Mouse (Mus musculus) hindbrain, postnatal 0 days (tissue): ENCODE measurements around the gene Cdk5rap1. TPM values are rescaled to one million over a fixed set of nuclear protein-coding genes. Genes with fewer than 3 reads are reported as not detected.

Experiments
- ATAC-seq: fragments of 200-750 bp; cut with Nextera tagmentation; 2 replicates; pipeline ENCODE4 v1.8.0; 2017; ENCODE audit warnings: mild to moderate bottlenecking, moderate TSS enrichment, moderate library complexity
- DNase-seq: peaks from one replicate; pipeline ENCODE4 v3.0.0-alpha.2; 2015; ENCODE audit warnings: low spot score
- H3K27ac ChIP-seq: fragments of 300-500 bp; sonication (generic); 2 replicates; pipeline ENCODE4 v1.5.1; 2014; ENCODE audit warnings: mild to moderate bottlenecking
- H3K27me3 ChIP-seq: fragments of 300-500 bp; sonication (generic); 2 replicates; pipeline ENCODE4 v1.6.1; 2014; ENCODE audit warnings: low read length, mixed read lengths; ENCODE audit not compliant: insufficient read depth
- H3K36me3 ChIP-seq: fragments of 300-500 bp; sonication (generic); 2 replicates; pipeline ENCODE4 v1.6.1; 2014; ENCODE audit warnings: low read length, mixed read lengths; ENCODE audit not compliant: insufficient read depth
- H3K4me1 ChIP-seq: fragments of 300-500 bp; sonication (generic); 2 replicates; pipeline ENCODE4 v1.6.1; 2014; ENCODE audit warnings: antibody characterized with exemption, low read length, mixed read lengths; ENCODE audit not compliant: insufficient read depth
- H3K4me2 ChIP-seq: fragments of 300-500 bp; sonication (generic); 2 replicates; pipeline ENCODE4 v1.6.1; 2014; ENCODE audit warnings: low read depth, mild to moderate bottlenecking, low read length, moderate library complexity, mixed read lengths
- H3K4me3 ChIP-seq: fragments of 300-500 bp; sonication (generic); 2 replicates; pipeline ENCODE4 v1.5.1; 2014; ENCODE audit warnings: low read length
- H3K9ac ChIP-seq: fragments of 300-500 bp; sonication (generic); replicated peaks from 2 replicates; pipeline ENCODE4 v1.6.1; 2014; ENCODE audit warnings: mild to moderate bottlenecking, low read length, moderate library complexity, mixed read lengths
- H3K9me3 ChIP-seq: fragments of 300-500 bp; sonication (generic); 2 replicates; pipeline ENCODE4 v1.6.1; 2016; ENCODE audit warnings: low read length, mixed read lengths
- CTCF ChIP-seq: IDR thresholded peaks from 2 replicates; pipeline ENCODE4 v1.5.1; 2016; ENCODE audit warnings: antibody characterized with exemption, control low read depth, low read depth
- WGBS: fragments of 180-500 bp; shearing (Covaris S2); extraction: QIAGEN DNeasy Blood & Tissue Kit; methylation state at CpG from one replicate; pipeline ENCODE4 v1.1.7; 2014; 5-methylcytosine and 5-hydroxymethylcytosine counted together
- polyA plus RNA-seq: library from polyadenylated mRNA; unstranded; fragments of >200 nt; fragmentation: Nextera tagmentation; extraction: Ambion mirVana; gene quantifications from 2 replicates; pipeline ENCODE4 v1.2.1, GENCODE M21; 2015
- total RNA-seq: library from RNA; depleted of rRNA; stranded (reverse); fragments of >200 nt; gene quantifications from 2 replicates; pipeline ENCODE4 v1.2.3, GENCODE M21; 2014

Cdk5rap1 gene
- total and polyA plus RNA-seq, 2 experiments from 2014 or later, result 5.0 to 9.6 TPM

GRCm38 (mm10) chr2:154401976-154402375 is 29.2 kb upstream of the Cdk5rap1 start:
- WGBS, result 49% methylated on average over 1 of the region's 1 CpGs
- Histone ChIP-seq H3K9me3 (no peaks in the 10 kb centered on the region), H3K4me3 (no peak overlapping the region), H3K4me2 (no peak overlapping the region), H3K27me3 (no peaks in the 10 kb centered on the region), H3K27ac (no peak overlapping the region), H3K9ac (no peak overlapping the region), H3K4me1 (peaks cover 14% of the 10 kb centered on the region), H3K36me3 (peaks cover 3% of the 10 kb centered on the region; the same call in 1 of the 2 replicates)
- DNase-seq (no peak), ATAC-seq (no peak)
- TF ChIP-seq CTCF, result no peak

DNA sequence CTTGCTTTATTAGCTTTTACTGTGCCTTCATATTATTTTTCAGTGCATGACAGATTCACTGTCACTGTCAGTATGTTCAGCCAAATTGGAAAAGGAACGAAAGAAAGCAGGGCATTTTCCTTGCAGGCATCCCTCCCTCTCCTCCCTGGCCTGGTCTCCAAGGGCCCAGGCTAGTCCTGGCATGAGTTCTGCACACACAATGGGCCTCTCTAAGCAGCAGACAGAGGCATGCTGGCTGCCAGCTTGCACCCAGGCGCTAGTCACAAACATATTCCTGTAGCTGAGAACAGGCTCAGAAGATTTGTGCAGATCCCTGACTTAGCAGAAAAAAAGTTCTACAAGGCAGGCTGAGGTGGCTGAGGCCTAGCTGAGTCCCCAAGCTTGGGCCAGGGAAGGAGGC is 26.5 kb upstream of the Cdk5rap1 start:
- no peak for TF ChIP-seq CTCF

GRCm38 (mm10) chr2:154398267-154398666 is 25.5 kb upstream of the Cdk5rap1 start:
- no peak overlapping the region for H3K27ac ChIP-seq
- H3K4me2 ChIP-seq, result no peak overlapping the region
- H3K4me1 ChIP-seq, result no peaks in the 10 kb centered on the region
- ATAC-seq, result no peak
- no peak for TF ChIP-seq CTCF
- no peaks in the 10 kb centered on the region for H3K9me3 ChIP-seq
- H3K4me3 ChIP-seq, result no peak overlapping the region
- H3K36me3 ChIP-seq, result peaks cover 3% of the 10 kb centered on the region; the same call in 1 of the 2 replicates
- DNase-seq, result no peak
- WGBS, result 76% methylated on average over 7 of the region's 7 CpGs
- no peak overlapping the region for H3K9ac ChIP-seq
- no peaks in the 10 kb centered on the region for H3K27me3 ChIP-seq

More for the DNA sequence above, 26.5 kb upstream of the Cdk5rap1 start:
- Histone ChIP-seq H3K27me3 (no peaks in the 10 kb centered on the region), H3K4me1 (no peaks in the 10 kb centered on the region), H3K9me3 (no peaks in the 10 kb centered on the region), H3K9ac (no peak overlapping the region), H3K4me2 (no peak overlapping the region), H3K4me3 (no peak overlapping the region), H3K36me3 (peaks cover 3% of the 10 kb centered on the region; the same call in 1 of the 2 replicates), H3K27ac (peak overlapping the region; percentile 48; the same call in 1 of the 2 replicates)
- whole genome bisulfite sequencing, result 28% methylated on average over 2 of the region's 2 CpGs
- ATAC-seq (peak; percentile 81), DNase-seq (peak; percentile 64)

GRCm38 (mm10) chr2:154396529-154396928 is 23.7 kb upstream of the Cdk5rap1 start:
- Histone ChIP-seq H3K4me3 (no peak overlapping the region), H3K36me3 (peaks cover 3% of the 10 kb centered on the region; the same call in 1 of the 2 replicates), H3K27ac (no peak overlapping the region), H3K9ac (no peak overlapping the region), H3K9me3 (no peaks in the 10 kb centered on the region), H3K4me2 (no peak overlapping the region), H3K4me1 (no peaks in the 10 kb centered on the region), H3K27me3 (no peaks in the 10 kb centered on the region)
- WGBS, result 77% methylated on average over 2 of the region's 2 CpGs
- no peak for TF ChIP-seq CTCF
- ATAC-seq (no peak), DNase-seq (no peak)

DNA sequence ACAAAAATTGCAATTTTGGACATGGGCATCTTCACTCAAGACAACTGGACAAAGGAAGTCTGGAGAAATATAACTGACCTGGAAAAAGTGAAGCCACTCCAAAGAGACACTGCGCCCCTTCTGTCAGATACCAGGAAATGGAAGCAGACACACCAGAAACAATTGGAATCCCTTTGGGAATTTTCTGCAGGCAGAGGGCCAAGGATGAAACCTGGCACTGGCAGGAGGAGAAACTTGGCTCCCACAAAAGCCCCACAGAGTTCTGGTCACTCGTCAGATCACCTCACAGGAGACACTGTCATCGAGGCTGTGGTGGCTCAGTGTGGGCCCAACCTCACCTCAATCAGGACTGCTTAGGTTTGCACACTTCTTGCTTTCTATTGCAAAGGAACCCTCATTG is 21.8 kb upstream of the Cdk5rap1 start:
- H3K4me2 ChIP-seq, result no peak overlapping the region

GRCm38 (mm10) chr2:154390180-154390964 is 17.6 kb upstream of the Cdk5rap1 start:
- Histone ChIP-seq H3K4me3 (no peak overlapping the region), H3K27me3 (no peaks in the 10 kb centered on the region), H3K9me3 (no peaks in the 10 kb centered on the region), H3K36me3 (no peaks in the 10 kb centered on the region), H3K4me2 (no peak overlapping the region), H3K9ac (no peak overlapping the region), H3K27ac (peak overlapping the region; percentile 54; the same call in 1 of the 2 replicates), H3K4me1 (no peaks in the 10 kb centered on the region)
- ATAC-seq, result peak; percentile 63
- no peak for TF ChIP-seq CTCF
- WGBS, result 68% methylated on average over 11 of the region's 11 CpGs
- peak; percentile 41 for DNase-seq

More for the DNA sequence above, 21.8 kb upstream of the Cdk5rap1 start:
- Histone ChIP-seq H3K36me3 (no peaks in the 10 kb centered on the region), H3K9ac (no peak overlapping the region), H3K4me3 (no peak overlapping the region), H3K27me3 (no peaks in the 10 kb centered on the region), H3K9me3 (no peaks in the 10 kb centered on the region), H3K27ac (no peak overlapping the region), H3K4me1 (no peaks in the 10 kb centered on the region)
- TF ChIP-seq CTCF, result no peak
- 42% methylated on average over 3 of the region's 3 CpGs for WGBS
- ATAC-seq (no peak), DNase-seq (peak; percentile 55)

DNA sequence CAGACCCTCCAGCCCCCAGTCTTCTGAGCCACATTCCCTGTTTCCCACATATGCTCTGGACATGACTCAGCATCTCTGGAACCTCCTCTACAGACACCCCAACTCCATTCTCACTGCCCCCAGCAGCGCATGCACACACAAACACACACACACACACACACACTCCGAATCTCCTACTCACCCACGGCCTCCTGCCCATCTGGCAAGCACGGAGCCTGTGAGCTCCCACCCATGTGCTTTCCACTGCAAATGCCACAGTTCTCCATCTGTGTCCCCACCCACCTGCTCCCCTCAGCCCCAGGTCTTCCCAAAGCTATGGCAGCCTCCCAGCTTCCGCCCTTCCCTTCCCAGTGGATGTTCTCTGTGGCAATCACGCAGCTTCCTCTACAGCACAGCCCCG is 6.3 kb upstream of the Cdk5rap1 start:
- Histone ChIP-seq H3K4me2 (no peak overlapping the region), H3K9ac (no peak overlapping the region), H3K27me3 (no peaks in the 10 kb centered on the region), H3K27ac (no peak overlapping the region), H3K4me3 (no peak overlapping the region), H3K9me3 (no peaks in the 10 kb centered on the region), H3K4me1 (no peaks in the 10 kb centered on the region), H3K36me3 (peaks cover 16% of the 10 kb centered on the region; the same call in 1 of the 2 replicates)
- 62% methylated on average over 7 of the region's 7 CpGs for WGBS
- TF ChIP-seq CTCF, result no peak
- DNase-seq, result no peak
- ATAC-seq, result 0 out of 2 replicates have a peak, but pooled peaks have one; percentile 32
